Mouse (Mus musculus) neutrophil, adult 65 days (primary cell): ENCODE data around the gene Ergic2. TPM values are rescaled to one million over a fixed set of nuclear protein-coding genes. Genes with fewer than 3 reads are reported as not detected.

ENCODE experiments used
- total RNA-seq: library from RNA; stranded (reverse); gene quantifications from 2 replicates; pipeline ENCODE4 v1.2.4, GENCODE M21; 2023

The Ergic2 gene
- total RNA-seq, result 74.4 and 97.1 TPM in 2 replicates

GRCm38 (mm10) chr6:148211897-148212680 lies at the start of gene Ergic2:
Ergic2 (minus strand) TSS chr6:148212374.

Other genes starting within 250 kb of the Ergic2 start
- gene Far2, start 165.1 kb downstream of the Ergic2 start, total RNA-seq, result 4.7 and 6.0 TPM in 2 replicates
- 0.07 TPM in 1 of 2 replicates, not detected in the other for gene Tmtc1, start 232.0 kb upstream of the Ergic2 start, total RNA-seq